Mouse (Mus musculus) CD4-positive helper T cell, adult 2 months (primary cell): ENCODE measurements at regions not wholly inside any gene's neighbourhood (a gene's known extent, or its start where the extent isn't known, plus 50 kb on each side); places are given as distances from the start of the nearest gene placed in this dataset.

Source experiments
- DNase-seq: peaks from one replicate; pipeline ENCODE4 v3.0.0-alpha.2; 2012; ENCODE audit warnings: low read depth, missing footprints, low spot score

DNA sequence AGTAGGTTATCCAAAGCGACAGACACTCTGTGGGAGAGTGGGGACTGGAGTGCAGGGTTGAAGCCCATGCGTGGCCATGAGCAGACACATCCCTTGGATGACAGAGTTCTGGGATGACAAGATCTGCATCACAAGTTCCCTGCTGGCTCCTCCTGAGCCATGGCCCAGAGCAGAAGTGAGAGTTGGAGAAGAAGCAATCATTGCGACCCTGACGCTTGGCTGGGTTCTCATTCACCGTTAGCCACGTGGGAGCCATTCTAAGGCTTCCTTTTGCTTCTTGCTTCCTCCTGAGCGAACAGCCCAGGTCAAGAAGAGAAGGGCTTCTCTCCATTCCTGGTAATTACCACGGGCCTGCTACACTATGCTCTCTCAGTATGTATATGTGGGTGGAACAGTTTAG is 244.6 kb downstream of the Foxo1 start:
- DNase-seq: no peak

DNA sequence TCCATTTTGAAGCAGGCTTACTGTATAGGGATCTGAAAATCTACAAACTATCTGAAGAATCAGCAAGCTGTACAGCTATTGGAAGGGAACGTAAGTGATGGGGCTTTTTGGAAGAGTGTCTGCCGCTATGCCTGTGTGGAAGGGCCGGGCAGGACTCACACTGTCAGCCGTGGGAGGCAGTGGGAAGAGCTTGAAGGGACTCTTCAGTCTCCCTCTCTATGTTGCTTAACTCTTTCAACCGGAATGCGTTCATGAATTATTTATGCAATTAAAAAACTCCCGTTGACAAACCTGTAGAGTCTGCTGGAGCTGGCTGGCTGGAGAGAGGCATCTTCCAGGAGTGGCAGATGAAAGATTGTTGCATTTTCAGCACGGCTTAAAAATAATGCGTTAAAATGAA is 243.4 kb downstream of the Foxo1 start:
- DNase-seq: no peak

DNA sequence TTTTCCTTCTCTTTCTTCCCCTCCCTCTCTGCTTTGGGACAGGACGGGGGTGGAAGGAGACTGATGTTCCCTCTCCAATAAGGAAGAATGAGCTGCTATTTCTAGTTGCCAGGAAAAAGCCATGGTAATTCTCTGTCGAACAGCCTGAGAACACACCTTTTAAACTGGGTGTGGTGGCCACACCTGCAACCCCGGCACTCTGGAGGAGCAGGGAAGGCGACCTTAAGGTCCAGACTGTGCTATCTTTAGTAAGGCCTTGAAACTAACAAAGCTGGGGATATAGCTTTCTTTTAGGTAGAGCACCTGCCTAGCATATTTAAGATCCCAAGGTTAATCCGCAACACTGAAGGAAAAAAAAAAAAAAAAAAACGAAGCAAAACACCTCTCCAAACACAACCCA is 242.7 kb downstream of the Foxo1 start:
- DNase-seq: no peak

DNA sequence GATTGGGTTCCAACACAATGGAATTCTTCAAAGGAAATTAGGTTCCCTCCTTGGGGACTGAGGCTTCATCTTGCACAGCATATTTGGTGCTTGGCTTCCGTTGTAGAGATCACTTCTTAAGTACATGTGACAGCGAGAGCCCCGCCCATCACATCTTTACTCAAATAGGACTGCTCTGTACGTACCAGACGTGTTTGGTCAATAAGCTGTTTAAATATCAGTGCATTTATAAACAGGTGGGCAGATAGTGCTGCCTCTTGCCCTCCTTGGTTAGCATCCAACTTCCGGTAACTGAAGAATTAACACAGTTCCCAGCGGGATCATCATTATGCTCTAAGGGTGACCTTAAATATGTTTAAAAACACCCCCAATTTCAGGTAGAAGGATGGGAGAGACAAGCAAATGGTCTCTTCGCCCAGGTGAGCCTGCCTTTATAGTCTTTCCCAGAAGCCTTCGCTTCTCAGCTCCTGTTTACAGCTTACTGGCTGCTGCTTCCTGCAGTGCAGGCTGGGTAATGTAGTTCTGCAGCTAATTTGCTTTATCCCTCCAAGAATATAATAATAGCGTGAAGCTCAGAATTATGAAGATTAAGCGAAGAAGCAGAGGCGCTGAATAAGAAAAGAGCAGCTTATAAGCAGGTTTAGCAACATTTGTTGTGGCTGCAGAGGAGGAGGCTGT is 242.1 kb downstream of the Foxo1 start:
- DNase-seq: no peak

DNA sequence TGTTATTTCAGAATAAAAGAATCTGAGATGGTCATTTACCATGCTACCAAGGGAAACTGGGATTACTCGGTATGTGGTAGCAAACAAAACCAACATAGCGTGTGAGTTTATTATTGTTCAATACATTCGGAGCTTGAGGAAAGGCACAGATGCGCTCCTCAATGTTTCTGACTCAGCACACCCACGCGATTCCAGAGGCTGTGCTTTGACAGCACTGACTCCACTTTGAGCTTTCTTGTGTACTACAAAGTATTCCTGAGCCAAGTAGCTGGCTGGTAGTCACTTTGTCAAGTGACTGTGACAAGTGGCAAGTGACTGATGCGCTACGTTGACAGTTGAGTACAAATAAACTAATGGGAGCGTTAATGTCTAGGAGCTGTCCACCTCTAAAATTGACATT is 235.8 kb downstream of the Foxo1 start:
- DNase-seq: no peak

DNA sequence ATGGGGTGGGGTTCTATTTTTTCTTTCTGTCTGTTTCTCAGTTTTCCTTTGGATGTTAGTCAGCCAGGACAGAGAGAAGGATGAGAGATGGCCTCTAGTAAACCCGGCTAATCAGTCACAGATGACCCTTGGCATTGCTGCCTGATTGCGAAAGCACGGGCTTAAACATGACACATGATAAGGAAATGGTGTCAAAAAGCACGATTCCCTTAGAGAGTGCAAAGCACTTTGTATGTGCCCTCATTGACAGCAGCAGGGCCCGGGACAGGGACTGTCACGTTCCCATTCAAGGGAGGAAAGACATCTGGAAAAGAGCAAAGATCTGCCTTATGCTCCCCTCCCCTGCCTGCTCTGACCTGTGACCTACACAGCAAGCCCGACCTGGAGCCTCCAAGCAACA is 234.1 kb downstream of the Foxo1 start:
- DNase-seq: no peak

DNA sequence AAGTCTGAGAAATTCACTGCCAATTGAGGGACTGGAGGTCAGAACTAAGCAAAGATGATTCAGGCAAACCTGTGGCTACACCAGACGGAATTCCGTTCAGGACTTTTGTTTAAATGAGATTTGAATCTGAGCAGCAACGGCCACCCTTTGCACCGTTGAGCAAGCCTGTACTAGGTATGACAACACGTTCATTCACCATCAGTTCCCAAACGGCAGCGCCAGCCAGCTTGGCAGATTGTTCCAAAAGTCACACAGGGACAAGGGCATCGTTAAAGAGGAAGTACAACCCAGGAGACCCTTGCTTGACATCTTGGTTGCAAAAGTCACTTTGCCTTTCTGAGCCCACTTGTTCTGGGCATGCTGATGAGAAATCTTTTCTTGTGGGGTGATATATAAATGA is 233.5 kb downstream of the Foxo1 start:
- DNase-seq: no peak

DNA sequence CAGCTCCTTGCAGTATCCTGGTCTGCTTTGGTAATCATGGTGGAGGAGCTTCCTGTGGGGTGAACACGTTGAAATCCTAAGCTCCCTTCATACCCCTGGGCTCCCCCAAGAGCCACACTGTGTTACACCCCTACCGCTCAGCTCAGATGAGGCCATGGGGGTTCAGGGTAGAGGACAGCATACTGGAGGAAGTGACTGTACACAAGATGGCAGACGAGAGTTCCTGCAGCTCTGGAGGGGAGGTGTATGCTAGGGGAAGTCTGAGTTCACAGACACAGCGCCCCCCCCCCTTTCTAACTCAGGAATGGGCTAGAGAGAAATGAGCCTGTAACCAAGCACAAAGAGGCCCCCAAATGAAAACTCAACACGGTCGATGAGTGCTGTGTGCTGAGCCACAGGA is 231.9 kb downstream of the Foxo1 start:
- DNase-seq: peak; percentile 29

DNA sequence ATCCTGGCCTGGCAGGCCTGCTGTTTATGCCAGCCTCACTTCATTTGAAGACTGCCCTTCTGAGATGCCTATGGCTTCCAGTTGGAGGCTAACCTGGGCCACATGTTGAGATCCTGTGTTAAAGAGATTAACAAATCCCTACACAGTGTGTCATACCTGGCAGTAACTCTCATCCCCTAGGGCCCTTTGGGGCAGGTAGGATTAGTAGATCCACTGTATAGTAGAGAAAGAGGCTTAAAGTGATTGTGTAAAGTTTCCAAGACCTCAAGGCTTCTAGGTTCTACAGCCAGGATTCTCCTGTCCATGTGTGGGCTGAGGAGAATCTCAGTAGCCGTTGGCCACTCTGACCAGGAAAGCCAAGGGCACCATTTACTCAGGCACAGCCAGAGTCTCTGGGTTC is 231.4 kb downstream of the Foxo1 start:
- DNase-seq: no peak

DNA sequence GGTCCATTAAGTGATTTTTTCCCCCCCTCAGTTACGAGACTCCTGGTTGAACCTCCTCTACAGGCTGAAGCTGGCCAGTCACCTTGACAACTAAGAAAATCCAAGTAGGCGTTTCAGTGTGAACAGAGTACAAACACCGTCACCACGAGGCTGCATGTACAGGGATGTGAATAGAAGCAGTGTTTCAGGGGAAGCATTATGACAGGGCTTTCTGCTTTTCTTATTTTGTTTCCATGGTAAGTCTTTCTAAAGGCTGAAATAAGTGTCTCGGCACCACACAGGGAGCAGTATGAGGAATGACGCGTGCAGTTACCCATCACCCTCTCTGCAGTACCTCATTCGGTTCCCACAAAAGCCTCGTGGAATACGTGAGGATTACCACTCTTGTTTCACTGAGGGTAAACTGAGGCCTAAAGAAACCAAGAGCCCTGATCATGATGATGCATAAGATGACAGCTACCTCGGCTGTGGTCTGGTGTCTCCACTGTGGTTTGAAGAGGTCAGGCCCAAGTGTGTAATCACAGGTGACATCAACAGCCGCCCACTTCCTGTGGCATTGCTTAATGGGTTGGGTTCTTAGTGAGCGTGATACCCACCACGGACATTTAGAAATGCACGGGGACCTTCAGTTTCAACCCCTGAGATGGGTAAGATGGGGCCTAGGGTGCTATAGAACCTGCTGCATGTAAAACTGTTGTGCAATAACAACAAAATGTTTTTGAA is 230.5 kb downstream of the Foxo1 start:
- peak; percentile 49 for DNase-seq

DNA sequence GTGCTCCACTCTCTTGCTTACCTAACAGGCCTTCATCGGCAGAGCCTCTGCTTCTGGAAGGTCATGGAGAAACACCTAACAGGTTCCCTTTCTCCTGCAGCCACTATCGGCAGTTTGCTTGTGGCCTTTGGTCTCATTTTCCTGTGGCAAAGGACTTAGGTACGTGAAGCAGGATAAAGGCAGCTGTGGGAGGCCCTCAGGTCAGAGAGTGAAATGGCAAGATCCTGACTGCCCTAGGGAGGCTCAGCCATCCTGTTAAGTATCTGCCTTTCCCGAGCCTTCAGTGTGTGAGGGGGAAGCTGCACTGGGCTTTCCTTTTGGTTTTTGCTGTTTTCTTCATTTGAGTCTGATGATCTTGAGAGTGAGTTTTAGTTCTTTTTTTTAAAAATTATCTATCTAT is 228.8 kb downstream of the Foxo1 start:
- DNase-seq: no peak

DNA sequence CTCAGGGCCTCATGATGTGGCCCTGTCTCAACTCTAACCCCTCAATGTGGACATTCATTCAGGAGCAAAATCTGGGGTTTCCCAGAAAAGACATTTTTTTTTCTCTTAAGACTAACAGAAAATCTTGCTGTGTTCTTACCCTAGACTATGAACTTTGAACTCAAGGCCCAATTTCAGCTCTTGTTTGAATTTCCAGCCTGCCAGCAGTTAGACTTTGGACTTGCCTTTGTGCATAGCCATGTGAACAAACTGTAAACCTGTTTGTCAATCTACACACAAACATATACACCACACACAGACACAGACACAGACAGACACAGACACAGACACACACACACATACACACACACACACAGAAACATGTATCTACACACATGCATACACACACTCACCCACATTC is 227.3 kb downstream of the Foxo1 start:
- no peak for DNase-seq

DNA sequence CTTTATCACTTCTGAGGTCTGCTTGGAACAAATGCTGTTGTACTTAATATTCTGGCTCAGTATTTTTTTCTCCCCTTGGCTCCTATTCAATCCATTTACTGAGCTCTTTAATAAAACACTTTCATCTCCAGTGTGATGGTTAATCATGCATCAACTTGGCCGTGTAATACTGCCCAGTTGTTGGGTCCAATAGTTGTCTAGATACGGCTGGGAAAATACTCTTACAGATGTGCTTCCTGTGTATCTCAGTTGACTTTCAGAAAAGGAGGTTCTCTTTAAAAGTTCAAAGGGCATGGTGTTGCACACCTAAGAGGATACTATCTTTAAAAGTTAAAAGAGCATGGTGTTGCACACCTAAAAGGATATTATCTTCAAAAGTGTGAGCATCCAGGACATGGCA is 226.8 kb downstream of the Foxo1 start:
- DNase-seq: peak; percentile 9

DNA sequence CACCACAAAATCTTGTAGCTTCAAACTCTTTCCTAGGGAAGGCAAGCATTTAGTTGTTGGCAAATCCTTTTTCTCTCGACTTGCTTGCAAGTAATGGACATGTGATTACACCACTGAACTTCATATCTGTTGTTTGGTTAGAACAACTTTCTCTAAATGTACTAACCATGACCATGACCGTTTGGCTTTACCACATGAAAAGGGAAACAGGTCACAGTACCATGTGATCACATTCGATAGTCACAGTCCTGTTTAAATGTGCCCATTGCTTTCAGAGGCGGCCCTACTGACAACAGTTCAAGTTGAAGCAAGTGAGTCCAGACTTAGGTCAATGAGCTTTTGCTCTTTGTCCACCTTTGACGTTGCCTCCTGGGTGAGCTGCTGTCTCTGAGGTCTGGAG is 211.1 kb downstream of the Foxo1 start:
- no peak for DNase-seq

DNA sequence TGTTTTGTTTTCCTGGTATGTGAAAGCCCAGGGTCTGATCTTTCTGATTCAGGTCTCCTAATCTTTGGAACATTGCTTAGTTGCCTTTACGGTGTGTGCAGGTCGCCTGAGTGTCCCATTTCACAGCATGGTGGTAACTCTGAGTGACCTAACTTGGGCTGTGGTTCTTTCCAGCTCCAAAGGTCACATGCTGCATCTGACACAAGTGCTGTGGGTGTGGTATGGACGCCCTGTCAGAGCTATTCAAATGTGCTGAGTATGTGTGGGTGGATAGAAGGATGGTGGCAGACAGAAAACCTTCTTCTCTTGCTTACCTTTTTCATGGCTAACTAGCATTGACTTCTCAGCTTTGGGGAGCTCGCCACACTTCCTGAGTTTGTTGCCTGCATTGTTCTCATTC is 201.8 kb downstream of the Foxo1 start:
- DNase-seq: peak; percentile 39

DNA sequence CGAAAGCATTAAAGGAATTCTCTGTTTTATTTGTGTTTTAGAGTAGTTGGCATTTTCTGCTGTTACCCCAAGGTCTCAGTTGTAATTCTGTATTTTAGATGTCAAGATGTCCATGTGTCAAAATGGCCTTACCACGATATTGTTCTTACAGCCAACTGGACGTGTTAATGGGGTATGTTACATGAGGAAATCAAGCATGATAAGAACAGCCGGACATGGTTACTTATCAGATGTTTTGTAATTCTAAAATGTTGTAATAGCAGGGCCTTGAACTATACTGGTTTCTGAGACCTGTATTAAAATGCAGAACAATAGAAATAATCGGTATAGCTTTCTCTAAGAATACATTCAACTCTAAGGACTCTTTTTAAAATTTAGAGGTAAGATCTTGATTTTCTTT is 201.3 kb downstream of the Foxo1 start:
- DNase-seq: no peak

DNA sequence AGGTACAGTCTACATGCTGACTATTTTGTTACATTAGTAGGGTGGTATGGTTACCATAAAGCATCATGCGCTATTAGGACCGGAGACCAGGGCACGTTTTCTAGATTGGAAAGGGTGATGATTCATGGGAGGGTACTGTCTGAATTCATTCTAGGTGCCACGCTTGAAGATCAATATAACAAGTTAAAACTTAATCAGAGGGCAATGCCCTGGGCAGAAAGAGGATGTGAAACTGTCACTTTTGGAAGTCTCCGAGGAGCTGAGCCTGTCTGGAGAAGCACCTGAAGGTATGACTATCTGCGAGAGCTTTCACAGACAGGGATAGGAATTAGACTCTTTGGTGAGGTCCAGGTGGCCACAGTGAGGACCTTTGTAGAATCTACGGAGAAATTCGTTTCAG is 200.2 kb downstream of the Foxo1 start:
- no peak for DNase-seq

DNA sequence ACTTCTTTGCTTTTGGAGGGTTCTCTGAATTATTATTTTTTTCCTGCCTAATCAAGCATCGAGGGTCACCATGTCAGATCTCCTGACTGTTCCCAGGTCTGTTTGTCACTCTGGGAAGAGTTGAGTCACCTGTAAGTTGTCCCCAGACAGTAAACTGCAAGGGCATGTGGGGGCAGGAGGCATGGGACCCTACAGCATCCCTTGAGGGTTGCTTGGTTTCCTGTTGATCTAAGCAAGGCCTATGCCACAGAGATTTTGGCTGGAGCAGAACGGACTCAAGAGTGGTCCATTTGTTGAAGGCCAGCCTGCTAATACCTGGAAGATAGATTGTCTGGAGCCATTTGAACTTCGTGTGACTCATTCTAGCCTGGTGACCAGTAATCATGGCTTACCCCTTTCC is 199.7 kb downstream of the Foxo1 start:
- no peak for DNase-seq

DNA sequence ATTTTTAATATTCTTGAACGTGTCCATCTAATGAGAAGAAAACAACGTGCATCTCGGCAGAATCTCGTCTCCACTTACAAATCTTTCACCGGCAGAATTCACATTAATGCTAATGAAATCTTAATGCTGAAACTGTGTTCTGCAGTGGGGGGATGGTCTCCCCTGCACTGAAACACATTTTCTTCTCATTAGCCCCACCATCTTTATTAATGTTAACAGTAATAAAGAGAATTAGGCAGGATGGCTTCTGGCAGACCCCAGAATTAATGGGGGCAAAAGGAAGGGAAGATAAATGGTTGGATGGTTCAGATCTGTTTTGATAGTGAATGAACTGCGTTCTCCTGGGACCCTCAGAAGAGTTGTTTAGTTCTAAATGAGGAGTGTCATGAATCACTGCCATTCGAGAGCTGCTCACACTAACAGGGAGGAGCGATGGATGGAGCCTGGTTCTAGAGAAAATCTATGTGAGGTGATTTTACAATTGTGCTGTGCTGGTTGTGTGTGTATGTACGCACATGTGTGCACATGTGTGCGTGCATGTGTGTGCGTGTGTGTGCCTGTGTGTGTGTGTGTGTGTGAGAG is 198.9 kb downstream of the Foxo1 start:
- DNase-seq: no peak

DNA sequence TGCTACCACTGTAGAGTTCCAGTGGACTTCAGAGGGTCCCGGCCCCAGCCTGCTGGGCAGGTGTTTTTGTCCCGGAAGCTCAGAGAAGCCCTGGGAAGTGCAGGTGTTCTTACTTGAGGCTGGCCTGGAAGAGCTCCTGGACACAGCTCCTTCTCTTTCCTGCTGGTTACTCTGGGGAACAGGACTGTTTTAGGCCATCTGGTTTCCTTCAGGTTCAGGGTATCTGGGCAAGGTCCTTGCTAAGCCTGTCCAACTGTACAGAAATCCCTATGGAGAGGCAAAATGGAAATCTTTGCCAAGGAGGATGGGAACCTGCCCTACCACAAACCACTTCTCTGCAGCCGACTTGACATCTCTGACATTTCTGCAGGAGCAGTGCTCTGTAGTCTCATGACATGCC is 198.4 kb downstream of the Foxo1 start:
- no peak for DNase-seq

DNA sequence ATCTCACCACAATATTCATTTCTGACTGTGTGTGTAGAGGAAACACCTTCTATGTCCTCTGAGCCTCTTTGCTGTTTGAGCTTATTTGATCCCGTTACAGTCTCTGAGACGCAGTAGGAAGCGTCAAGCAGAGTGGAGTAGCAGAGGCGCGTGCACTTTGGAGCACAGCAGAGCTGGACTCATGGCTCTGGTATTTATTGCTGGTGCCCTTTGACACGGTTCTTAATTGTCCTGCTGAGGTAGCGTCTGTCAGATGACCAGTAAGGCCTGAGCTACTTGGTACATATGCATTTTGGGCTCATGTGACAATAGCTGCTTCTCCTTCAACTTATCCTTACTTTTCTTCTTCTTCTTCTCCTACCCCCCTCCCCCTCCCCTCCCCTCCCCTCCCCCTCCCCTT is 195.8 kb downstream of the Foxo1 start:
- peak; percentile 30 for DNase-seq

DNA sequence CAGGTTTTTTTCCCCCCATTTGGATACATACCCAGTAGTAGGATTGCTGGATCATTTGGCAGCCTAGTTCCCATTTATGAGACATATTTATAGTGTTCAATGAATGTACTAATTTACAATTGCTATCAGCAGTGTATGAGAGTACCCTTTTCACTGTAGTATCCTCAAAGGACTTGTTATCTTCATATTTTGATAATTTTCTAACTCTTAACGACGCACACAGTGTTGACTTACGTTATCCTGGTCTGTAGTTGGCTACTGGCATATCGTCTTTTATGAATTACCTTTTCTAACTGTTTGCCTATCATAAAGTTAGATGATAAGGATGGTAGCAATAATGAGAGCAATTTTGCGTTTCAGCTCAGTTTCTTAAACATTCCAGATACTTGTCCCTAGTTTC is 186.8 kb downstream of the Foxo1 start:
- no peak for DNase-seq

DNA sequence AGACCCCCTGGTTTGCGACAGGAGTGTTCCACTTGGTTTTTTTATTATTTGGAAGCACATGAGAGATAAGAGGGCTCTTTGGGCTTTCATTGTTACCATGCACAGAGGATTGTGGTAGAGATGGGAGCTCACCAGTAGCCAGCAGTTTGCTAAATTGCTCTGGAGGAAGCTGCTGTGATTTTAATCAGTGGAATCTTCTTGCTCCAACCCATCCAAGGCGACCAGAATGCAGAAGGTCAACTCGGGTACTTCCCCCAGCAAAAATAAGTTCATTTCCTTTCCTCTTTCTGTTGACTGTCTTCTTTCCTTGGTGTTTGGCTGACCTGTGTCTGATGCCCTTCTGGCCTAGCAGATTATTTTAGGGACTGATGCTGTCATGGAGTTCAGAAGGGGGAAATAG is 184.9 kb downstream of the Foxo1 start:
- no peak for DNase-seq
